Mouse (Mus musculus): ENCODE measurements around the gene Ppl. TPM values are rescaled to one million over a fixed set of nuclear protein-coding genes. Genes with fewer than 3 reads are reported as not detected.
A peak's percentile ranks its signal among the peaks of the same experiment; 100 is the strongest.

Ppl gene
- total RNA-seq, 2 experiments from 2014 or later: not detected

- ATAC-seq (replicated peaks; ENCODE audit: poor library complexity): no peak
These were observed 2.0 kb downstream of the Ppl start for GRCm38 (mm10) chr16:5130196-5130595.

- ATAC-seq (replicated peaks; ENCODE audit: poor library complexity): no peak
These were observed 8.7 kb downstream of the Ppl start for GRCm38 (mm10) chr16:5123476-5123875.

GRCm38 (mm10) chr16:5119845-5120244 lies 12.4 kb downstream of the Ppl start:
- no peak for ATAC-seq (replicated peaks; ENCODE audit: poor library complexity)

GRCm38 (mm10) chr16:5119385-5119784 lies 12.8 kb downstream of the Ppl start:
- ATAC-seq (replicated peaks; ENCODE audit: poor library complexity): no peak

GRCm38 (mm10) chr16:5113582-5113981 lies 18.6 kb downstream of the Ppl start:
- ATAC-seq (replicated peaks; ENCODE audit: poor library complexity): no peak

GRCm38 (mm10) chr16:5113002-5113550 lies 19.1 kb downstream of the Ppl start:
- no peak for ATAC-seq (replicated peaks; ENCODE audit: poor library complexity)

- no peak for ATAC-seq (replicated peaks; ENCODE audit: poor library complexity)
These were observed 21.2 kb downstream of the Ppl start for GRCm38 (mm10) chr16:5111021-5111420.

GRCm38 (mm10) chr16:5109877-5110276 lies 22.3 kb downstream of the Ppl start:
- no peak for ATAC-seq (replicated peaks; ENCODE audit: poor library complexity)

GRCm38 (mm10) chr16:5101000-5101399 lies 31.2 kb downstream of the Ppl start:
- no peak for ATAC-seq (replicated peaks; ENCODE audit: poor library complexity)

GRCm38 (mm10) chr16:5096504-5096903 lies 35.7 kb downstream of the Ppl start:
- ATAC-seq (replicated peaks; ENCODE audit: poor library complexity): no peak

- ATAC-seq (replicated peaks; ENCODE audit: poor library complexity): no peak
These were observed 38.9 kb downstream of the Ppl start for GRCm38 (mm10) chr16:5093285-5093684.

GRCm38 (mm10) chr16:5089021-5089420 lies 43.2 kb downstream of the Ppl start:
- no peak for ATAC-seq (replicated peaks; ENCODE audit: poor library complexity)

- no peak for ATAC-seq (replicated peaks; ENCODE audit: poor library complexity)
These were observed 46.0 kb downstream of the Ppl start for GRCm38 (mm10) chr16:5086179-5086578.

GRCm38 (mm10) chr16:5085196-5085595 lies 47.0 kb downstream of the Ppl start:
- ATAC-seq (replicated peaks; ENCODE audit: poor library complexity): no peak

- ATAC-seq (replicated peaks; ENCODE audit: poor library complexity): no peak
These were observed 57.9 kb downstream of the Ppl start for GRCm38 (mm10) chr16:5074341-5074740.

- no peak for ATAC-seq (replicated peaks; ENCODE audit: poor library complexity)
These were observed 60.2 kb downstream of the Ppl start for GRCm38 (mm10) chr16:5071974-5072373.

GRCm38 (mm10) chr16:5070321-5070720 lies 61.9 kb downstream of the Ppl start:
- ATAC-seq (replicated peaks; ENCODE audit: poor library complexity): no peak

GRCm38 (mm10) chr16:5063472-5063871 lies 68.7 kb downstream of the Ppl start:
- ATAC-seq (replicated peaks; ENCODE audit: poor library complexity): no peak

GRCm38 (mm10) chr16:5058114-5058513 lies 74.1 kb downstream of the Ppl start:
- ATAC-seq (replicated peaks; ENCODE audit: poor library complexity): peak; percentile 75

GRCm38 (mm10) chr16:5050251-5051110 lies 81.7 kb downstream of the Ppl start:
- peak; percentile 43 for ATAC-seq (replicated peaks; ENCODE audit: poor library complexity)

- peak; percentile 90 for ATAC-seq (replicated peaks; ENCODE audit: poor library complexity)
These were observed 82.4 kb downstream of the Ppl start, which contains the start of the genes Glyr1 and Ubn1 for GRCm38 (mm10) chr16:5049774-5050234. Glyr1 (minus strand) TSS chr16:5049863. Ubn1 (plus strand) TSS chr16:5050057.

GRCm38 (mm10) chr16:5049182-5049773 lies 82.9 kb downstream of the Ppl start:
- peak; percentile 32 for ATAC-seq (replicated peaks; ENCODE audit: poor library complexity)

Measured in megakaryocyte progenitor cell, adult 5-6 weeks (primary cell).